Mouse (Mus musculus) midbrain, embryonic 16.5 days (tissue): ENCODE results near the gene Man2a2. TPM values are rescaled to one million over a fixed set of nuclear protein-coding genes. Genes with fewer than 3 reads are reported as not detected.

Experiments used
- ATAC-seq: fragments of 200-750 bp; cut with Nextera tagmentation; 2 replicates; pipeline ENCODE4 v1.8.0; 2017; ENCODE audit warnings: moderate TSS enrichment
- H3K27ac ChIP-seq: fragments of 300-500 bp; sonication (generic); 2 replicates; pipeline ENCODE4 v1.5.1; 2014; ENCODE audit warnings: mild to moderate bottlenecking, low read length, mixed read lengths
- H3K27me3 ChIP-seq: fragments of 300-500 bp; sonication (generic); 2 replicates; pipeline ENCODE4 v1.6.1; 2014; ENCODE audit warnings: low read depth, low read length, mixed read lengths; ENCODE audit not compliant: control insufficient read depth, insufficient read depth
- H3K36me3 ChIP-seq: fragments of 300-500 bp; sonication (generic); 2 replicates; pipeline ENCODE4 v1.6.1; 2014; ENCODE audit warnings: mild to moderate bottlenecking, low read length, moderate library complexity, mixed read lengths; ENCODE audit not compliant: control insufficient read depth, insufficient read depth
- H3K4me1 ChIP-seq: fragments of 300-500 bp; sonication (generic); 2 replicates; pipeline ENCODE4 v1.6.1; 2014; ENCODE audit warnings: mild to moderate bottlenecking, low read length, mixed read lengths; ENCODE audit not compliant: control insufficient read depth, insufficient read depth
- H3K4me2 ChIP-seq: fragments of 300-500 bp; sonication (generic); 2 replicates; pipeline ENCODE4 v1.6.1; 2014; ENCODE audit warnings: mild to moderate bottlenecking, low read length, mixed read lengths
- H3K4me3 ChIP-seq: fragments of 300-500 bp; sonication (generic); 2 replicates; pipeline ENCODE4 v1.5.1; 2014; ENCODE audit warnings: low read depth, mild to moderate bottlenecking, low read length, moderate library complexity, mixed read lengths
- H3K9ac ChIP-seq: fragments of 300-500 bp; sonication (generic); 2 replicates; pipeline ENCODE4 v1.6.1; 2014; ENCODE audit warnings: low read depth, low read length, mixed read lengths
- H3K9me3 ChIP-seq: fragments of 300-500 bp; sonication (generic); replicated peaks from 2 replicates; pipeline ENCODE4 v1.6.1; 2014; ENCODE audit warnings: mild to moderate bottlenecking, low read length, mixed read lengths; ENCODE audit not compliant: control insufficient read depth, poor library complexity, severe bottlenecking
- WGBS: fragments of 180-500 bp; shearing (Covaris S2); extraction: QIAGEN DNeasy Blood & Tissue Kit; methylation state at CpG from one replicate; pipeline ENCODE4 v1.1.7; 2014; 5-methylcytosine and 5-hydroxymethylcytosine counted together
- polyA plus RNA-seq: library from polyadenylated mRNA; unstranded; fragments of >200 nt; fragmentation: Nextera tagmentation; extraction: Ambion mirVana; gene quantifications from 2 replicates; pipeline ENCODE4 v1.2.1, GENCODE M21; 2015

Gene Man2a2
- polyA plus RNA-seq, 1 experiment from 2014 or later: 25.2 TPM

DNA sequence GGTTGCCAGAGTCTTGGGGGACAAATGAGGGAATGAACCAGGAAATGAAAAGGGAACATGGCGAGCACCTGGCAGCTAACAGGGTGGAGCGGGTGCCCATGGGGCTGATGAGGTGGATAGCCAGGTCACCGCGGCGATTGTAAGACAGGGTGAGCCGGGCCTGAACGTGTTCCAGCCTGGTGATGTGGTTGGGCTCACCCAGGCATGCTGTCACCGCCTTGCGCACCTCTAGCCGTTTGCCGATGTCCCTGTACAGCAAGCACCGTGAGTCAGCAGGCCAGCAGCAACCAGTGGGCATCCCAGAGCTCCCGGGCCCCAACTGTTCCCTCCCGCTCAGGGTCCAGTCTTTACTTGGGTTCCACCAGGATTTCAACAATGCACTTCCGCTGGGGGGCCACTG, 20.9 kb upstream of the Man2a2 start:
- H3K36me3 ChIP-seq: peaks cover 38% of the 10 kb centered on the region
- 94% methylated on average over 15 of the region's 15 CpGs for WGBS
- H3K4me1 ChIP-seq: peaks cover 5% of the 10 kb centered on the region; the same call in 1 of the 2 replicates
- no peak overlapping the region for H3K4me3 ChIP-seq
- no peak overlapping the region for H3K4me2 ChIP-seq
- no peak overlapping the region for H3K27ac ChIP-seq
- ATAC-seq: no peak
- no peak overlapping the region for H3K9ac ChIP-seq
- H3K9me3 ChIP-seq: no peaks in the 10 kb centered on the region
- no peaks in the 10 kb centered on the region; the same call in 1 of the 2 replicates for H3K27me3 ChIP-seq

DNA sequence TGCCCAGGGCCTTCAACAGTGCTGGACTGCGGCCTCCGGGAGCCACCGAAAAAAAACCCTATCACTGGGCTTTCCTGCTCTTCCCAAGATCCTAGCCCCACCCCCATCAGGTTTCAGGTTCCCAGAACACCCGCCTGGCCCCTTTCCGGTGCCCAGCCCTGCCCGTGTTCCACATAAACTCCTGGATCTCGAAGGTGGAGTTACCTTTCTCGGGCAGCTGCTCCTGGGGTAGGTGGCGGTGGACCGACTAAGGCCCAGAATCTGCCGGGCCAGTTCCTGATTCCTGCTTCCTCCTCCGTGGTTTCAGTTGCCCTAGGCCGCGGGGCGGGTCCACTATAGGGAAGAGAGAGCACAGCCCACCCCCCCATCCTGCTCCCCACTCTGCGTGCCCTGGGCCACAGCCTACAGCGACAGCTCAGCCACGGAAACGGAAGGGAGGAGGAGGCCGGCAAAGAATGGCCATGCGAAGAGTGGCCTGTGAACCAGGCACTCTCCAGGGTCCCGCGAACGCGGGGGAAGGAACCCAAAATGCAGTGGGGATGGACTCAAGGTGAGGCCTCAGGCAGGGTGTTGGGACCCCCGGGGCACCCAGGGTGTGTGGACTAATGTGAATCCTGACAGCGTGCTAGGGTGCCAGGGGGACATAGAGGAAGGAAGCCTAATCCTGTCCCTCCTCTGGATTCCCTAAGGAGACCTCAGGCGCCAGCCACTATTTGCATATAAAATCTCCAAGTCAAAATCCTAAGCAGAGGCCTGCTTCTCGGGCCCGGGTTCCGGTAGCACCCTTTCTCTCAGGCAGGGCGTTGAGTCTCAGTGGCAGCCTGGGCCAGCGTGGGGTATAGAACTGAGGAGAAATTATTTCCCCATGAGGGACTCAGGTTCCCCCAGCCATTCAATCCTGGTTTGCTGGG, 16.7 kb upstream of the Man2a2 start, which contains the start of gene Fes:
Gene Fes (minus strand): TSS at position 314 of the 911 bp plus-strand sequence.
- Histone ChIP-seq H3K27me3 (no peaks in the 10 kb centered on the region; the same call in 1 of the 2 replicates), H3K4me2 (peak within 1 kb of the TSS; percentile 30), H3K9me3 (no peaks in the 10 kb centered on the region), H3K4me3 (peak within 1 kb of the TSS; percentile 9; the same call in 1 of the 2 replicates), H3K27ac (peak within 1 kb of the TSS; percentile 18; the same call in 1 of the 2 replicates), H3K36me3 (peaks cover 19% of the 10 kb centered on the region), H3K4me1 (peaks cover 5% of the 10 kb centered on the region; the same call in 1 of the 2 replicates), H3K9ac (peak within 1 kb of the TSS; percentile 38)
- WGBS: 11% methylated on average over 33 of the region's 33 CpGs
- no peak for ATAC-seq

DNA sequence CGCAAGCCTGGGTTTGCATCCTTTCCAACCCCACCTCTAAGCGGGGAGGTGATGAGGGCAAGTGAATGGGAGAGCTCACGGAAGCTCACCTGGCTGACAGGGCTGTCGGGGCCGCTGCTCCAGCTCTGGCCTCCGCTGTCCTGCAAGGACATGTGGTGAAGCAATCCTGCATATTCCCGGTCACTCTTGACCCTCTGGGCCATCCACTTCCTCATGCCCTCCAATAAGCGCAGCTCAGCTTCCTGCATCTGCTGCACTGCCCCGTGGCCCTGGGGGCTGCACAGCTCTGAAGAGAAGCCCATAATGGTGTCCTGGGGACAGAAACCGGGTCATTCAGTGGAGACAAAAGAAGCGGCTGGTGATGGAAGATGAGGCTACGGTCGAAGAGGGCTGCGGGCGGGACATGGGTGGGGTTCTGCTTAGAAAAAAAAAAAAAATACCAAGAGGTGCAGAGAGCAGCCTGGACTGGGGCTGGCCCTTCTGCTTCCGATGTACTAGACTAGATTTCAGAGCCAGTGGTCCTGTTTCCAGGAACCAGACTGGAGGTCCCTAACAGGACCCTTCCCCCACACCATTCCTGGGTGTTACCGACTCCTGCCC, 16.0 kb upstream of the Man2a2 start:
- Histone ChIP-seq H3K4me3 (peak overlapping the region; percentile 9; the same call in 1 of the 2 replicates), H3K9ac (peak overlapping the region; percentile 38; the same call in 1 of the 2 replicates), H3K27me3 (no peaks in the 10 kb centered on the region; the same call in 1 of the 2 replicates), H3K4me2 (peak overlapping the region; percentile 30), H3K9me3 (no peaks in the 10 kb centered on the region), H3K27ac (no peak overlapping the region), H3K4me1 (peaks cover 5% of the 10 kb centered on the region; the same call in 1 of the 2 replicates), H3K36me3 (peaks cover 14% of the 10 kb centered on the region)
- no peak for ATAC-seq
- WGBS: 31% methylated on average over 17 of the region's 17 CpGs

DNA sequence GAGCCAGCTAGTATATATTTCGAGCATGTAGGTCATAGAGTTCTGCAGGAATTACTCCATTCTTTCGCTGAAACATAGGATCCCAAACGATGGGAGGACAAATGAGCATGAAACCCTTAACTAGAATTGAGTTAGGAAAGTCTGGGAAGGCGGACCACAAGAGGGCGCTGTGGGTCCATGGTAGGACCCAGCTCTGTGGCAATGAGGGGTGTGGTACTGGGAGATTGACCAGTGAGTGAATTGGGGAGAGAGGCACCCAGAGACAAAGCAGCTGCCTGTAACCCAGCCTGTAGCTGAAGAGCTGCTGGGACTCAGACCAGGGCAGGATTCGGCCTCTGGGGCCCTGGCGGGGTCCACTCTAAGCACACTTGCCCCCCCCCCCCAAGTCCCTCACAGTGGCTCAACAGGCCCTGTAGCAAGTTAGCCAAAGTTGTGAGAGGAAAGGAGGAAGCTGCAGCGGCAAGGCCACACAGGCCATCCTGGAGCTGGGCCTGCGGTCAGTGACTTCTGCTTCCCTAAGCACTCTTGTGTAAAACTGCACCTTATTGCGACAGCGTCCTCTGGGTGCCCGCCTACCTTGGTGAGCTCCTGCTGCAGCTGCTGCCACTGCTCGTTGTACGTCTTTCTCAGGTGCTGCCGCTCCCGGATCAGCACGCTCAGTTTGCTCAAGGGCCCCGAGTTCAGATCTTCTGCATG, 15.2 kb upstream of the Man2a2 start:
- Histone ChIP-seq H3K36me3 (peaks cover 9% of the 10 kb centered on the region), H3K9me3 (no peaks in the 10 kb centered on the region), H3K4me1 (peaks cover 5% of the 10 kb centered on the region; the same call in 1 of the 2 replicates), H3K27ac (no peak overlapping the region), H3K27me3 (no peaks in the 10 kb centered on the region; the same call in 1 of the 2 replicates), H3K4me2 (no peak overlapping the region; the same call in 1 of the 2 replicates), H3K9ac (no peak overlapping the region), H3K4me3 (no peak overlapping the region)
- 34% methylated on average over 18 of the region's 18 CpGs for WGBS
- ATAC-seq: peak; percentile 69

DNA sequence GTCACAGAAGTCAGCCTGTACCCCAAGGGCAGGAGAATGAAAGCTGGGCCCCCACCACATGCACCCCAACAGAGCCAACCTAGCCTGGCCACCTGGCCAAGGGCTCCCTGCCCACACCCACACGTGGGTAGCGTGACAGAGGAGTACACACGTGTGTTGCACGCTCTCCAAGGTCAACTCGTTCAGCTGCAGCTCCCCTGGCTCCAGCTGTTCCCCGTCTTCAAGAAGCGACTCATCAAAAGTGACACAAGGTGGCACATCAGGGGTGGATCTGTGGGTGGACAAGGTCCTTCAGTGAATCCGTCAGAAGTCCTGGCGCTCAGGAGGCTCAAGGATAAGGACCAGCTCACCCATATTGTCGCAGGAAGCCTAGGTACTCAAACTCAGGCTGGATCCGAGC, 11.7 kb upstream of the Man2a2 start:
- no peak overlapping the region for H3K27ac ChIP-seq
- H3K27me3 ChIP-seq: no peaks in the 10 kb centered on the region; the same call in 1 of the 2 replicates
- 74% methylated on average over 11 of the region's 11 CpGs for WGBS
- no peak for ATAC-seq
- H3K36me3 ChIP-seq: no peaks in the 10 kb centered on the region
- no peak overlapping the region for H3K4me3 ChIP-seq
- H3K9me3 ChIP-seq: no peaks in the 10 kb centered on the region
- no peak overlapping the region for H3K4me2 ChIP-seq
- no peak overlapping the region for H3K9ac ChIP-seq
- peaks cover 3% of the 10 kb centered on the region; the same call in 1 of the 2 replicates for H3K4me1 ChIP-seq

DNA sequence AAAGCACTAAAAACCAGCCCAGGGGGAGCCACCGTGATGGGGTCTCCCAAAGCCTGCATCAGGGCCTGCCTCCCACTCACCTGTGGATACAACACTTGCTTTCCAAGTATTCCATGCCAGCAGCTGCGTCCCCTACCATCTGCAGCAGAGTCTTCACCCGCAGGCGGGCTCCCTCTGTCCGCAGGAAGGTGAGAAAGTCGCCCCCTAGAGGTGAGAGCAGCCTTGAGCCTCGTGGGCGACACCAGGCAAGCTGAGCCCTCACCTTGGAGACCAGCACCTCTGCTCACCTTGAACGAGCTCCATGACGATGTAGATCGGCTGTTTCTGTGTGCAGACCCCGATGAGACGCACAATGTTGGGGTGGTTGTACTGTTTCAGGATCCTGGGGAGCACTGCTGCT, 8.4 kb upstream of the Man2a2 start:
- H3K9ac ChIP-seq: no peak overlapping the region
- H3K27ac ChIP-seq: no peak overlapping the region
- no peak for ATAC-seq
- no peak overlapping the region for H3K4me3 ChIP-seq
- no peaks in the 10 kb centered on the region for H3K27me3 ChIP-seq
- WGBS: 60% methylated on average over 13 of the region's 13 CpGs
- peaks cover 5% of the 10 kb centered on the region; the same call in 1 of the 2 replicates for H3K4me1 ChIP-seq
- no peaks in the 10 kb centered on the region for H3K9me3 ChIP-seq
- no peak overlapping the region for H3K4me2 ChIP-seq
- no peaks in the 10 kb centered on the region for H3K36me3 ChIP-seq

DNA sequence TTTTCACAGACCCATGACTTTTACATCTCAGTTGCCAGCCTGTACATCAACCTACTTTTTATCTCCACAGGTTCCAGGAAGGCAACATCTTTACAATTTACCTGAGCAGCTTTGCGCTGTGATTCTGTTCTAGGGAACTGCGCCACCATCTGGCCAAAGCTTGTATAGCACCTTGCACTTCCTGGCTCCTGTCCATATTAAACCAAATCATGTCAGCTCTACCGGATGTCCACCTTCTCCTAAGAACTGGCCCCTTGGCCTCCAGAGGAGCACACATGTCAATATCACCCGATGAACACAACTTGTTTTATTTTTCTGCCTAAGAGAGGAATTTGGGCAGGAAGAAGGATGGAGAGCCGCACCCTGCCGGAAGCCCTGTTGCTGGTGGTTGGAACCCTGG, 6.3 kb upstream of the Man2a2 start:
- Histone ChIP-seq H3K27me3 (no peaks in the 10 kb centered on the region), H3K4me1 (peaks cover 5% of the 10 kb centered on the region; the same call in 1 of the 2 replicates), H3K4me2 (no peak overlapping the region), H3K36me3 (no peaks in the 10 kb centered on the region), H3K9me3 (no peaks in the 10 kb centered on the region), H3K27ac (no peak overlapping the region), H3K4me3 (no peak overlapping the region), H3K9ac (no peak overlapping the region)
- 34% methylated on average over 6 of the region's 6 CpGs for WGBS
- ATAC-seq: no peak

DNA sequence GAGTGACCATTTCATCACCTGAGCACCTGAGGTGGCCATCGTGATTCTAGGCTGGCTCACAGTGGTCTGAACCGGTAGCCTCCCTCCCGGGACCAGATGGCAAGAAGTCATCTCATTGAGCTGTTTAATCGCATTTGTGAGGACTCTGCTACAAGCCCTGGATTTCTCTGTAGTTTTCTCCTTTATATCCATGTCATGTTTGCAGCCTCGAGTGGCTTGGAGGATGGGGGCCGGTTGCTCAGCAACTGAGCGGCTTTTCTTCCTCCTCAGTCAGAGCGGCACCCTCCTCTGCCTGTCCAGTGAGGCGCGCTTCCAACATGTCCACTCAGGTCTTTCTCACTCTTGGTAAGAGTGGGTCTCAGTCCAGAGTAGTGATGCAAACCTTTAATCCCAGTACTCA, 5.0 kb upstream of the Man2a2 start:
- Histone ChIP-seq H3K4me2 (no peak overlapping the region), H3K36me3 (no peaks in the 10 kb centered on the region), H3K9me3 (no peaks in the 10 kb centered on the region), H3K4me3 (no peak overlapping the region), H3K27me3 (no peaks in the 10 kb centered on the region), H3K27ac (peak overlapping the region; percentile 38), H3K9ac (no peak overlapping the region), H3K4me1 (peaks cover 5% of the 10 kb centered on the region; the same call in 1 of the 2 replicates)
- WGBS: 44% methylated on average over 10 of the region's 10 CpGs
- ATAC-seq: peak; percentile 44; the same call in 1 of the 2 replicates
